Mouse (Mus musculus) embryonic facial prominence, embryonic 12.5 days (tissue): ENCODE data around the gene Polr1e. TPM values are rescaled to one million over a fixed set of nuclear protein-coding genes. Genes with fewer than 3 reads are reported as not detected.
"Not testable (repeated sequence)": the region's sequence is repeated elsewhere in the genome, so short reads cannot be mapped to it uniquely, and the experiment has no call there.

Experiments
- ATAC-seq: fragments of 200-750 bp; cut with Nextera tagmentation; 2 replicates; pipeline ENCODE4 v1.8.0; 2017; ENCODE audit not compliant: insufficient number of reproducible peaks, insufficient read depth, low FRiP score, low TSS enrichment
- H3K27ac ChIP-seq: fragments of 300-500 bp; sonication (generic); 2 replicates; pipeline ENCODE4 v1.5.1; 2016; ENCODE audit warnings: mild to moderate bottlenecking
- H3K27me3 ChIP-seq: fragments of 300-500 bp; sonication (generic); 2 replicates; pipeline ENCODE4 v1.6.1; 2016; ENCODE audit warnings: mild to moderate bottlenecking, moderate library complexity
- H3K36me3 ChIP-seq: fragments of 300-500 bp; sonication (generic); 2 replicates; pipeline ENCODE4 v1.6.1; 2016; ENCODE audit warnings: mild to moderate bottlenecking
- H3K4me1 ChIP-seq: fragments of 300-500 bp; sonication (generic); 2 replicates; pipeline ENCODE4 v1.6.1; 2016
- H3K4me2 ChIP-seq: fragments of 300-500 bp; sonication (generic); replicated peaks from 2 replicates; pipeline ENCODE4 v1.6.1; 2016; ENCODE audit warnings: mild to moderate bottlenecking, moderate library complexity
- H3K4me3 ChIP-seq: fragments of 300-500 bp; sonication (generic); 2 replicates; pipeline ENCODE4 v1.5.1; 2016; ENCODE audit warnings: mild to moderate bottlenecking
- H3K9ac ChIP-seq: fragments of 300-500 bp; sonication (generic); 2 replicates; pipeline ENCODE4 v1.6.1; 2016; ENCODE audit warnings: mild to moderate bottlenecking, moderate library complexity
- H3K9me3 ChIP-seq: fragments of 300-500 bp; sonication (generic); 2 replicates; pipeline ENCODE4 v1.6.1; 2016; ENCODE audit warnings: mild to moderate bottlenecking, moderate library complexity
- WGBS: fragments of 180-500 bp; shearing (Covaris S2); methylation state at CpG from one replicate; pipeline ENCODE4 v1.1.7; 2016; 5-methylcytosine and 5-hydroxymethylcytosine counted together
- polyA plus RNA-seq: library from polyadenylated mRNA; unstranded; fragments of >200 nt; fragmentation: Nextera tagmentation; extraction: Ambion mirVana; gene quantifications from 2 replicates; pipeline ENCODE4 v1.2.1, GENCODE M21; 2016

The Polr1e gene
- polyA plus RNA-seq, 1 experiment from 2014 or later, result 48.9 TPM

DNA sequence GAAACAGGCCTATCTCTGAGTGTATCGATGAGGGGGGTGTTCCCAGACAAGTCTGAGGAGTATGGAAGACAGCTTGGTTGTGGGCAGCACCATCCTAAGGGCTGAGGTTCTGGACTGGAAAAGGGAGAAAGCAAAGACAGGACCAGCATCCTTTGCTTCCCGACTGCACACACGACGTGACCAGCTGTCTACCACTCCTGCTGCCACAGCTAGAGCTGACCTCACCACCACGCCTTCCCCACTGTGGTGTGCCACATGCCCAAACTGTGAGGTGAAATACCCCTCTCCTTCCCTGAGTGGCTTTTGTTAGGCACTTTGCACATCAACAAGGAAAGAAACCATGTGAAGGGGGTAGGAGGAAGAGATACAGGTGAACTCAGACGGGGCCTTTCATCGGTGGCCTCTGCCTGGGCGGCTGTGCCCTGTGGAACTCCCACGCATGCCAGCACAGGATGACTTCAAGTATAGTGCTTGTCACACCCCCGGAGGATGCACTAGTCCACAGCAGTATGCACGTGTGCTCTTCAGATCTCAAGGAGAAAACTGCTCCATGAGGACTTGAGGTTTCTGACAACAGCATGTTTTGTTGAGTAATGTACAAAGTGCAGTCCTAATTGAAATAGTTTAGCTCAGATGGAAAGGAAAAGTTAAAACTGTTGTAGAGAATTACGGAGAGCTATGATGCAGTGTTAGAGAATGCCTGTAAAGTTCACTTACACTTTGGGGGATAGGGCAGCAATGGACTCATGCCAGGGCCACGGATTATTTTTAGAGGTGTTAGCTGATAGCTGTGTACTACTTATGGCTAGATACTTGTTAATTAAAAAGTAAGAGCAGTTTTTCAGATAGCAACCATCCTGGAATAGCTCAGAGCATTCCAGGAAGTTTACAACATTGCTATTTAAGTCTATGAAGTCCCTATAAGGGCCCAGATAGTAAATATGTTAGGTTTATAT is 19.4 kb downstream of the Polr1e start:
- no peak for ATAC-seq
- no peak overlapping the region for H3K27ac ChIP-seq
- H3K4me2 ChIP-seq, result no peak overlapping the region
- H3K9me3 ChIP-seq, result no peaks in the 10 kb centered on the region
- H3K4me3 ChIP-seq, result no peak overlapping the region
- H3K9ac ChIP-seq, result no peak overlapping the region
- H3K36me3 ChIP-seq, result peaks cover 59% of the 10 kb centered on the region
- no peaks in the 10 kb centered on the region for H3K27me3 ChIP-seq
- 88% methylated on average over 13 of the region's 13 CpGs for WGBS
- no peaks in the 10 kb centered on the region for H3K4me1 ChIP-seq

DNA sequence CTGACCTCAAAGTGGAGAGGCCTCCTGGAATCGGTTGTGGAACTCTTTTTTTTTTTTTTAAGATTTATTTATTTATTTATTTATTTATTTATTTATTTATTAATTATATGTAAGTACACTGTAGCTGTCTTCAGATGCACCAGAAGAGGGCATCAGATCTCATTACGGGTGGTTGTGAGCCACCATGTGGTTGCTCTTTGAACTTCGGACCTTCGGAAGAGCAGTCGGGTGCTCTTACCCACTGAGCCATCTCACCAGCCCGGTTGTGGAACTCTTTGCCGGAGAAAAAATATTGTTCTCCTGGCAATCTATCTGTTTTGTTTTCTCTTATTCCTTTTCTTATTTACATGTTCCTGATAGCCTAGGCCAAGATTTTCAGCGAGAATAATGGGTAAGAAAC is 20.5 kb downstream of the Polr1e start:
- not testable (repeated sequence) for H3K4me3 ChIP-seq, H3K27ac ChIP-seq, H3K9ac ChIP-seq, H3K9me3 ChIP-seq, H3K4me1 ChIP-seq, H3K4me2 ChIP-seq, ATAC-seq, H3K27me3 ChIP-seq
- WGBS, result 60% methylated on average over 8 of the region's 8 CpGs
- H3K36me3 ChIP-seq, result peaks cover 52% of the 10 kb centered on the region

DNA sequence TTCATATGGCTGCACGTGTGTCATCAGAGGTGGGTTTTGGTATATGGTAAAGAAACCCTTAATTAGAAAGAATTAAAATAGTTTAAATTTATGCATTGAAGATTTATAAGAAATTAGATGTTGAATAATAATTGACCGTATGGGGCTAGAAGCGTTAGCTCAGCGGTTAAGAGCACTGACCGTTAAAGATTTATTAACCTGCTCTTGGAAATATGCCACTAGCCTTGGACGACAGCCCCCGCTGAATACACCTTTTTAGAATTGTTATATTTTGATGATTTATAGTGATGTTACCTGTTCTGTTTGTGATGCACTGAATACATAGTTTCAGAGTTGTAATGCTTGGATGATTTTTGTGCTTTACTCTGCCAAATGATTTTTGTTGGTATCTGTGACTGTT is 21.2 kb downstream of the Polr1e start:
- not testable (repeated sequence) for H3K9me3 ChIP-seq, H3K4me1 ChIP-seq, H3K4me2 ChIP-seq, H3K27ac ChIP-seq, H3K27me3 ChIP-seq, H3K9ac ChIP-seq, H3K4me3 ChIP-seq, ATAC-seq
- peaks cover 57% of the 10 kb centered on the region for H3K36me3 ChIP-seq
- 91% methylated on average over 7 of the region's 7 CpGs for WGBS

DNA sequence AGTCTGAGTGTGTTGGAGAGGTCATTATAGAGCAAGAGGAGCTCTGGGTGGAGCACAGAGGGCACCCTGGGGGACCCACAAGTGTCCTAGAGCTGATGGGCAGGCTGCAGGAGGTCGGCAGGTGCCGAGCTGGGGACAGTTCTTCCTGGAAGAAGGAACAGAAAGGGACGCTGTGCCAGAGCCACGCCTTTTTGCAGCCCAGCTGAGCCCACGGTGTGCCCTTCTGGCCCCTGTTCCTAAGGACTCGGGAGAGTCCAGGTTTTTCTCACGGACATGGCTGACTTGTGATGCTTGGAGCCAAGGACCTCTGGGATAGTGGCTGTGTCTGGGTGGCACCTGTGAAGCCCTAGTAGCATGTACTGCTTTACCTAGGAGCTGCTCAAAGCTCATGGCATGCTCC is 22.4 kb downstream of the Polr1e start:
- no peak overlapping the region for H3K4me3 ChIP-seq
- 80% methylated on average over 7 of the region's 7 CpGs for WGBS
- no peak overlapping the region for H3K9ac ChIP-seq
- no peak overlapping the region for H3K4me2 ChIP-seq
- no peaks in the 10 kb centered on the region for H3K27me3 ChIP-seq
- H3K4me1 ChIP-seq, result no peaks in the 10 kb centered on the region
- no peak overlapping the region for H3K27ac ChIP-seq
- H3K36me3 ChIP-seq, result peaks cover 58% of the 10 kb centered on the region
- no peak for ATAC-seq
- H3K9me3 ChIP-seq, result no peaks in the 10 kb centered on the region

DNA sequence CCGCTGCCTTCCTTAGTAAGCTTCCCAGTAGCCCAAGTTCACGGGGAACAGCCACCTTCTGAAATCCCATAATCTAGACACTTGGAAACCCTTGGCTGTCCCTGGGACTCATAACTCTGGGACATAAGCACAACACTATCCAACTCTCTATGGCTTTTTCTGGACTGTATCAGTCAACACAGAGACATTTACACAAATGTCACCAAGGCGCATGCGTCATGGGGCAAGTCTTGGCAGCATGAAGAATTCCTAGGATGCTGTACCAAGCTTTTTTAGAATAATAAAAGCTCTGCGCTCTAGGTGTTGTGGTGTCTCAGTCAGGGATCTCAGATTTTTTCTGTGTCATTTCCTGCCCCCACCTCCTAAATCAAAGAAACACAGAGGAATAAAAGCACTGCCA is 28.3 kb downstream of the Polr1e start:
- WGBS, result 96% methylated on average over 5 of the region's 5 CpGs
- Histone ChIP-seq H3K4me2 (no peak overlapping the region), H3K27ac (no peak overlapping the region), H3K36me3 (peaks cover 69% of the 10 kb centered on the region), H3K4me1 (no peaks in the 10 kb centered on the region), H3K9me3 (no peaks in the 10 kb centered on the region), H3K4me3 (no peak overlapping the region), H3K27me3 (no peaks in the 10 kb centered on the region), H3K9ac (no peak overlapping the region)
- ATAC-seq, result no peak

DNA sequence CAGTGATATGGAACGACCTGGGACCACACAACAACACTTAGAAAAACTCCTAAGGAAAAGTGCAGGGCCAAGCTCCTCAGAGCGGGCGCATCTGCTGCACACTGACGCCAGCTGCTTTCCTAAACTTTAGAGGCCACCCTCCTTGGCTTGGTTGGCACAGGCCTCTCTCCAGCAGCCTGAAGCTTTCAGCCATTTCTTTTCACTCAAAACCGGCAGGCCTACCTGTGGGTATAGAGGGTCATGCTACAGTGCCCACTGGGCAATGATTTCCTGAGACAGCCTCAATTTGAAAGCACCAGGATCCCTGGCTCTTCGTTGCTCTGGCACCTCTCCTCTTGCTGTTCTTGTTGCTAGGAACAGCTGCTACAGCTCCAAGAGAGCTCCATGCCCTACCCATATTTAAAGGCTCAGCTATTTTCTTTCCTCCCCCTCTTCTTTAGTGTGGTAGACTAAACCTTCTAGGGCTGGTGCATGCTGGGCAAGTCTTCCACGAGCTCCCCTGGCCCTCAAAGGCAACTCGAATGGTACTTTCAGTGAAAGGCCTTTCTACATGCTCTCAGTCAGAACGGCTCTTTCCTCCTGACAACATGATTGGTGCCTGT is 29.0 kb downstream of the Polr1e start:
- WGBS, result 82% methylated on average over 9 of the region's 9 CpGs
- Histone ChIP-seq H3K27ac (no peak overlapping the region), H3K9ac (no peak overlapping the region), H3K9me3 (no peaks in the 10 kb centered on the region), H3K27me3 (no peaks in the 10 kb centered on the region), H3K4me3 (no peak overlapping the region), H3K4me1 (no peaks in the 10 kb centered on the region), H3K36me3 (peaks cover 70% of the 10 kb centered on the region), H3K4me2 (no peak overlapping the region)
- no peak for ATAC-seq

DNA sequence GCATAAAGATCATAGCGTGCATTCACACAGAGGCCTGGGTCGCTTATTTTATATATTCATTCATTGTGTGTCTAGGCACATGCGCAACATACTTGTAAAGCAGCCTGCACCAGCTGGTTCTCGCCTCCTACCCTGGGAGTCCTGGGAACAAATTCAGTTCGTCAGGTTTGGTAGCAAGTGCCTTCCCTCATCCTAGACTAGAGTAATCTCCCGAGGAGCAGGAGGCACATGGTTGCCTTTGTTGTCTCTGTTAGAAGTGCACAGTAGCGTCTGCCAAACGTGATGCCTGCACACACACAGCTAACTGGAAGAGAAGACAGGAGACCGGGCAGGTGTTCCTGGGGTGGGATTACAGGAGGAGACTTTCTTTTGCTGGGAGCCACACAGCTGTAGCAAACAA is 29.6 kb downstream of the Polr1e start:
- no peaks in the 10 kb centered on the region for H3K27me3 ChIP-seq
- no peak overlapping the region for H3K27ac ChIP-seq
- H3K4me3 ChIP-seq, result no peak overlapping the region
- WGBS, result 76% methylated on average over 9 of the region's 9 CpGs
- no peaks in the 10 kb centered on the region for H3K9me3 ChIP-seq
- ATAC-seq, result no peak
- no peak overlapping the region for H3K4me2 ChIP-seq
- H3K9ac ChIP-seq, result no peak overlapping the region
- H3K36me3 ChIP-seq, result peaks cover 72% of the 10 kb centered on the region
- no peaks in the 10 kb centered on the region for H3K4me1 ChIP-seq

DNA sequence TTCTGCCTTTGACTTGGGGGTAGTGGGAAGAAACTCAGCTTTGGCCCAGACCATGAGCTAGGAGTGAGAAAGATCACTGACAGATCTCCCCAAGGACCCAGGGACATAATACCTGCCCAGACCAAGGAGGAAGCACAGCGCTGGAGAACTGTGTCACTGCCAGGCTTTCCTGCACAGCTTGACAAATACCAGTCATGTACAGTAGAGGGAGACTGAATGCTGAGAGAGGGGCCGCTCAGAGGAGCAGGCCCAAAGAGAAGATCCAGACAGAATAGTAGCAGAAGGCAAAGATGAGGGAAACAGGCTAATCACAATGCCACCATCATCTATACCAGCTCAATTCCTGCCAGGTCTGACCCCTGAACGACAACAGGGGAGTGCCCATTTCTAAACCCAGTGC is 36.5 kb downstream of the Polr1e start:
- Histone ChIP-seq H3K4me2 (no peak overlapping the region), H3K9me3 (no peaks in the 10 kb centered on the region), H3K9ac (no peak overlapping the region), H3K4me3 (no peak overlapping the region), H3K4me1 (no peaks in the 10 kb centered on the region), H3K27ac (no peak overlapping the region), H3K36me3 (peaks cover 52% of the 10 kb centered on the region), H3K27me3 (no peaks in the 10 kb centered on the region)
- 45% methylated on average over 3 of the region's 3 CpGs for WGBS
- ATAC-seq, result no peak

DNA sequence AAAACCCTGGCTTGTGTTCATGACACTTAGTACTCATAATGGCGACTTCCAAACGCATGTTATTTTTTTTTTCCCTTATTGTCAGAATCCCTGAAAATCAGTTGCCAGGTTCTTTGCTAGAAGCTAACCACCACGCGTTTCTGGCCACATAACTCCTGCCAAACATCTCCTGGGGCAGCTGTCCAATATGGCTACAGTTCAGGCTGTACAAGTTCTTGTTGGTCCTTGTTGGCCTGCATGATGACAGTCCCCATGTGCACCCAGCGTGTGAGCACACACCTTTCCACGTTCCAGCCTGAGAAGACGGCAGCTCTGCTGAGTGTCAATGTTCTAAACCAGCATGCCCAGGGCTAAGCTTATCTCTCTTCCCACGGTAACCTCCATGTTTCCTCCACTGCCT is 37.1 kb downstream of the Polr1e start:
- Histone ChIP-seq H3K4me1 (no peaks in the 10 kb centered on the region), H3K4me2 (no peak overlapping the region), H3K9me3 (no peaks in the 10 kb centered on the region), H3K4me3 (no peak overlapping the region), H3K9ac (no peak overlapping the region), H3K27ac (no peak overlapping the region), H3K36me3 (peaks cover 52% of the 10 kb centered on the region), H3K27me3 (no peaks in the 10 kb centered on the region)
- ATAC-seq, result no peak
- WGBS, result 91% methylated on average over 8 of the region's 8 CpGs

DNA sequence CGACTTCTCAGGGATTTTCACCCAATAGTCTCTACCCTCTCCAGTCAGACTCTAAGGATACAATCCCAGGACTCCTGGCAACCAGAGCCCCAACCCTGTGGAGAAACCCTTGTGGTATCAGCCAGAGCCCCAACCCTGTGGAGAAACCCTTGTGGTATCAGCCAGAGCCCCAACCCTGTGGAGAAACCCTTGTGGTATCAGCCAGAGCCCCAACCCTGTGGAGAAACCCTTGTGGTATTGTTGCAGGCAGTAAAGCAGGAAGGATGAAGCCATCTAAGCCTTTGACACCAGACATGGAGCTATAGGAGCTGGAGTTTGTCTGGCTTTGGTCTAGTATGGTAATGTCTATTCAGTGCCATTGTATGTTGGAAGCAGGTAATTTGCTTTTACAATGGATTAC is 45.5 kb downstream of the Polr1e start:
- not testable (repeated sequence) for H3K4me1 ChIP-seq, ATAC-seq, H3K27me3 ChIP-seq, H3K4me3 ChIP-seq, H3K9ac ChIP-seq, H3K27ac ChIP-seq, H3K9me3 ChIP-seq, H3K4me2 ChIP-seq
- peaks cover 29% of the 10 kb centered on the region for H3K36me3 ChIP-seq
- WGBS, result 88% methylated on average over 1 of the region's 1 CpGs

DNA sequence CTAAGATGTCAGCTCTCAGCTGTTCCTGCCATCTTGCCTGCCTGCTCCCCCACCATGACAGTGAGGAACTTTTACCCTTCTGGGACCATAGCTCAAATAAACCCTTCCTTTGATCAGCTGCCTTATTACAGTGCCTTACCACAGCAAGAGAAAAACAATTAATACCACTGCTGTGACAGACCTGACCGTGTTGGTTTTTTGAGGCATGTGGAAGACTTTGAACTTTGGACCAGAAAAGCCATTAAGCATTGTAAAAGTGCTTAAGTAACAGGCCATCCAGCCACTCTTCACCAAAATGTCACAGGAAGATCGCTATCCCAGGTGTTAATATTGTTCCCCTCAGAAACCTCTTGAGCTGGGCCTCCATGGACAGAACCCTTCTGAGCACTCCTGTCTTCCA is 46.2 kb downstream of the Polr1e start:
- H3K27me3 ChIP-seq, result no peaks in the 10 kb centered on the region
- H3K4me1 ChIP-seq, result peaks cover 13% of the 10 kb centered on the region; the same call in 1 of the 2 replicates
- no peak overlapping the region for H3K9ac ChIP-seq
- no peak overlapping the region for H3K4me2 ChIP-seq
- peaks cover 25% of the 10 kb centered on the region; the same call in 1 of the 2 replicates for H3K36me3 ChIP-seq
- 79% methylated on average over 2 of the region's 2 CpGs for WGBS
- no peak overlapping the region for H3K4me3 ChIP-seq
- no peak overlapping the region for H3K27ac ChIP-seq
- ATAC-seq, result no peak
- H3K9me3 ChIP-seq, result no peaks in the 10 kb centered on the region

DNA sequence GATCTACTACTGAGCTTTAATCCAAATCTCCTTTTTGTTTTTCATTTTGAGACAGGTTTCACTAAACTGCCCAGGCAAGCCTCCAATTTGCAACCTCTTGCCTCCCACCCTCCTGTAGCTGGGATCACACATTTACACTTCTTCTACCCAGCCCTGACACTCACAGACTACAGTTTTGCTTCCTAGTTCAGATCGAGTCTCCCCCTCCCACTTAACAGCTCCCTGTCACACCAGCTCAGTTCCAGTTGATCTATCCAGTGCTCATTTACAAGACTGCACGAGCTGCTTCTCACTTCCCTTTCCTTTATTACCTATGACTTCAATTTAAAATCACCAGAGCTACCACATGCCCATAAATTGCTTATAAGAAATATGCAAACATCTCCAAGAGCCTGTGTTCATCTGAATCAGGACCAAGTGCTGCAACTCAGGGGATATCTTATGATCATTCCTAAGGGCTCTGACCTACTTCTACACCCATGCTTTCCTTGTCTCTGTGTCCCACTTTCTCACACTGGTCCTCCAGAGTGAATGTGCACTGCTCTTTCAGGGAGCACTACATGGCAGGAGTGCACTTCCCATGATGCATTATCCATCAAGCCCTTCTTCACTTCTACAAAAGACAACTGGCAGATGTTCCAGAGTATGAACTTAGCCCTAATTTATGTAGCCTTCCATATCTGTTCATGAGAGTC is 47.8 kb downstream of the Polr1e start:
- no peaks in the 10 kb centered on the region for H3K9me3 ChIP-seq
- H3K4me3 ChIP-seq, result no peak overlapping the region
- peaks cover 11% of the 10 kb centered on the region; the same call in 1 of the 2 replicates for H3K36me3 ChIP-seq
- peaks cover 13% of the 10 kb centered on the region; the same call in 1 of the 2 replicates for H3K4me1 ChIP-seq
- H3K27me3 ChIP-seq, result no peaks in the 10 kb centered on the region
- ATAC-seq, result no peak
- H3K9ac ChIP-seq, result no peak overlapping the region
- no peak overlapping the region for H3K4me2 ChIP-seq
- H3K27ac ChIP-seq, result no peak overlapping the region
- WGBS, result 40% methylated on average over 2 of the region's 2 CpGs
